Mouse (Mus musculus) left cerebral cortex, adult 2 months (tissue): ENCODE data around the gene Map2k1. TPM values are rescaled to one million over a fixed set of nuclear protein-coding genes. Genes with fewer than 3 reads are reported as not detected.
"Not testable (repeated sequence)": the region's sequence is repeated elsewhere in the genome, so short reads cannot be mapped to it uniquely, and the experiment has no call there.

Source experiments
- DNase-seq, 2 experiments: peaks; one replicate each; pipeline ENCODE4 v3.0.0; 2021 to 2022; ENCODE audit warnings: low spot score in 2 of 2, mixed read lengths in 1 of 2; ENCODE audit errors: extremely low spot score in 1 of 2
- H3K27ac ChIP-seq: fragments of 200-600 bp; 2 replicates; pipeline ENCODE4 v1.8.1; 2022
- H3K4me3 ChIP-seq: fragments of 200-600 bp; 2 replicates; pipeline ENCODE4 v1.8.1; 2022
- CTCF ChIP-seq: fragments of 200-600 bp; IDR thresholded peaks from 2 replicates; pipeline ENCODE4 v1.8.1; 2022; ENCODE audit warnings: antibody characterized with exemption, mild to moderate bottlenecking, moderate library complexity
- intact Hi-C: fragments of 180-260 bp; cut with DNase I; formaldehyde crosslinking; loops from one replicate; pipeline ENCODE4 v1.15.1; 2025
- microRNA-seq, 2 experiments: library from miRNA; unstranded; fragments of <30 nt; microRNA quantifications; one replicate each; pipeline ENCODE4 v1.2.0; 2021
- total RNA-seq, 2 experiments: library from RNA; stranded (reverse); gene quantifications; 2 replicates each; pipeline ENCODE4 v1.2.3; 2021

Gene Map2k1
- total RNA-seq, 2 experiments from 2014 or later, result 286 to 295 TPM

DNA sequence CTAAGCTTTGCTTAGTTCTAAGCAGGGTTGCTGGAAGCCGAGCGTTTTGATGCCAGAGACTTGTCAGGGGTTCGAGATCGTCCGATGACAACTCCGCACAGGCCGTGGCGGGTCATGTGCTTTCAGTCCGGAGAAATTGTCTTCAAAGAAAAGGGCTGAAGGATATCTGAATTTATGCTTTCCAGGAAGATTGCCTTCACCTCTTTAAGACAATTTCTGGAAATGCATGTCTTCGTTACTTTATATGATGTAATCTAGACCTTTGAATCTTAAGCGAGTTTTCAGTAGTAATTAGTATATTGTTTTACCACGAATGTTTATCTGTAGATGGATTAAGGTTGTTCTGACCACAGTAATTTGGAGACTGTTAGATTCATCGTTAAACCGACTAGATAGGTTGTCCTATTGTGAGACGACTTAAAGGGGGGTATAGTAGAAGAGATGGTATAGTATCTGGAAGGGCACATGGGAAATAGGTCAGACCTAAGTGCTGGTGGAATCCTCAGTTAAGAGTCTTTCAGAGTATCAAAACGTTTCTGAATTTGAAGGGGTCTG is 79.7 kb downstream of the Map2k1 start:
- Histone ChIP-seq H3K27ac (peak overlapping the region; percentile 96), H3K4me3 (peak overlapping the region; percentile 97)
- intact Hi-C loops, result loop anchor here (10.0 kb wide), 1 partner anchor 561 kb away; the partner anchor contains the start of gene Rab11a
- DNase-seq, result no peak
- TF ChIP-seq CTCF, result no peak

DNA sequence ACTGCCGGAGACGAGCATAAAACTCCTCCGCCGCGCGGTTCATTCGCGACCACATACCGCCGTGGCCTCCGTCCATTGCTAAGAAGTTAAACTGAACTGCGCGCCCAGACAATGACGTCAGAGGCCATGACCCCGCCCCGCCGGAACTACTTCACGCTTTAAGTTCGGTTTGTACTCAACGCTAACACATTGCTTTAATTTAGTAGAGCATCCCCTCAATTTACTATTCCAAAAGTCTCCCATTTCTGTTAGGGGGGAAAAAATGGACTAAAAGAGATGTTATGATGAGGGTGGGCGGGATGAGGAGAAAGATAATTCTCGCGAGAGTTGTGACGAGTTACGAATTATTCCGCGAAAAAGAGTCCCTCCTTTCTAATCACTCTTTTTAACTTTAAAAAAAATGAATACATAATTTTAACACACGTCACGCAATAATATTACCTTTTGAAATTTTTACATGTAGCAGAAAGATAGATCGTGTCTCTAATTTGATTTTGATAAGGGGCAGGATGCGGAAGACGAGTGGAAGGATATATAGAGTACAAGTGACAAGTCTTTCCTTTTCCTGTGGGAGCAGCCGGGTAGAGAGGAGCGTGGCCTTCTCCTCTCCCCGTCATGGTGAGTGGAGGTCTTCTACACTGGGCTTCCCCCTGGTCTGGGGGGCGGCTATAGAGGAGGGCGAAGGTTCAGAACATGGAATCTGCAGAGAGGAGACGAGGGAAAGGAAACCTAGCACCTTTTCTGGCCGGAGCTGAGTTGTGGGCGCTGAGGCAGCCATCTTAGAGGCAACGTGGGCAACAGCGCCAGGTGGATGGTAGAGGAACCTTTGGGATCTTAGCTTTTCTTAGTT is 80.4 kb downstream of the Map2k1 start, which contains the start of the genes Zwilch and Rpl4:
TSS of gene Zwilch (minus strand) at position 289 of the 850 bp plus-strand sequence.
TSS of gene Rpl4 (plus strand) at position 560 of the 850 bp plus-strand sequence.
- DNase-seq, result peak; percentile 76 to 80
- intact Hi-C loops, result loop anchor here (10.0 kb wide), 1 partner anchor 562 kb away; the partner anchor contains the start of gene Rab11a
- Histone ChIP-seq H3K27ac (peak within 1 kb of the TSS; percentile 96), H3K4me3 (peak within 1 kb of the TSS; percentile 97)
- TF ChIP-seq CTCF, result no peak; the same call in 1 of the 2 replicates

DNA sequence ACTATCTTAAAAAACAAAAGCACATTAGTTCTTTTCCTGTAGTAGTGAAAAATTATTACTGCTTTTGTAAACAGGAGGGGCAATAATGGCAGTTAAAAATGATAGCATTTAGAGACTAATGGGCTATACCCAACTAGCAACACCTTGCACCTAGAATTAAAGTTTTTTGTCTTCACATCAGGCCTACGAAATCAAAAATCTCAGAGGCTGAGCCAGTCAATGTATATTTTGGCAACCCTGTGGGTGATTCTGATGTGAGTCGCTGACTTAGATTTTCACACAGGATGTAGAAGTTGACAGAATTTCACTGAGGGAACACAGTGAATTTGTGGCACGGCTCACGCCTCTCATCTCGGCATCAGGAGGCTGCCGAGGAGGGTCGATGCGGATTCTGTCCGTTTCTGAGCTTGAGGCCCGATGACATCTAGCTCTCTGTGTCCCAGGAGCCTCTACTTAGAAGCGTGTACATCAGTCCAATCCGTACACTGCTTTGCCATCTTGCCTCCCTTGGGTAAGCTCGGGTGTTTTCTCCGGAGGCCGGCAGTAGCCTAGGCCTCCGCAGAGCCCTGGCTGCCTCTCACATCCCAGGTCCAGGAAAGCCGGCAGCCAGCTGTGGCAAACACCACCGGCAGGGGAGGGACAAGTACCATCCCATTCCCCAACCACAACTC is 81.2 kb downstream of the Map2k1 start:
- intact Hi-C loops, result loop anchor here (10.0 kb wide), 1 partner anchor 563 kb away; the partner anchor contains the start of gene Rab11a
- no peak for DNase-seq

GRCm38 (mm10) chr9:64169967-64170366 is 83.5 kb downstream of the Map2k1 start:
- DNase-seq, H3K27ac ChIP-seq, H3K4me3 ChIP-seq: not testable (repeated sequence)
- intact Hi-C loops, result loop anchor here (10.0 kb wide), 1 partner anchor 565 kb away; the partner anchor contains the start of gene Rab11a

More for the DNA sequence above, 81.2 kb downstream of the Map2k1 start:
- TF ChIP-seq CTCF, result no peak; the same call in 1 of the 2 replicates
- H3K27ac ChIP-seq, result peak overlapping the region; percentile 96; the same call in 1 of the 2 replicates
- peak overlapping the region; percentile 97 for H3K4me3 ChIP-seq

GRCm38 (mm10) chr9:64160471-64160870 is 93.0 kb downstream of the Map2k1 start:
- TF ChIP-seq CTCF, result no peak
- intact Hi-C loops, result no loop called here
- DNase-seq, result no peak
- no peak overlapping the region for H3K27ac ChIP-seq
- no peak overlapping the region for H3K4me3 ChIP-seq

DNA sequence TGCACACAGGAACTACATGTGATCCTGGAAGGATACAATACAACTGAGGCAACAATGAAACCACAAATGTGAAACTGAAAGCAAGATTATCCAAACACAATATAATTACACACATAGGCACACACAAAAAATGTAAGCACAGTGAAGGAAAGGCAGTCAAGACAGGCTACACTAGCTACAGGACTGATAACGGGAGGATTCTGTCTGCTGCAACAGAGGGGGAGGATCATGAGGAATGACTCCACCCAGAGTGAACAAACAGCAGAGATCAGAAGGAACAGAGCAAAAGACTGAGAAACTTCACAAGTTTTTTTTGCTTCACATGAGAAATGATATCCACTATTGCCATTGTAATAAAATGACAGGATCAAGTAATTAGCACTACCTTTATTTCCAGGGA is 96.8 kb downstream of the Map2k1 start:
- no peak for TF ChIP-seq CTCF

DNA sequence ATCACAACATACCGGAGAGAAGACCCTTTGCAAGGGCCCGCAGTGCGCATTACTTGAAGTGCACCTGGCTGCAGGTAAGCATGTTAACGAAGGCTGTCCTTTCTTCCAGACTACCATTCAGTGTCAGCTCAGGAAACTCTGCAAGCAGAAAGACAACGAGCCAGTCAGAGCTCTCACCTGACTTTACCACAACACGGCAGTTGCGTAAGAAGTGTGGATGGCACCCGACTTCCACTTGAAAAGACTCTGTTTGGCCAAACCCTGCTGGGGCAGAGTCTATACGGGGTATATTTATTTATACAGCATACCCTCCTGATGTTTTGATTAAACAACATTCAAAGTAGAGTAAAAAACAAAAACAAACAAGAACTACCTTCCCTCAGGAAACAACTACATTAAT is 113.6 kb downstream of the Map2k1 start:
- TF ChIP-seq CTCF, result no peak
- Histone ChIP-seq H3K27ac (no peak overlapping the region), H3K4me3 (no peak overlapping the region)
- intact Hi-C loops, result loop anchor here (2.0 kb wide), 1 partner anchor 133 kb away; no protein-coding TSS in a partner anchor
- DNase-seq, result no peak

More for the DNA sequence above, 96.8 kb downstream of the Map2k1 start:
- H3K27ac ChIP-seq, result no peak overlapping the region
- intact Hi-C loops, result no loop called here
- no peak for DNase-seq
- no peak overlapping the region for H3K4me3 ChIP-seq

DNA sequence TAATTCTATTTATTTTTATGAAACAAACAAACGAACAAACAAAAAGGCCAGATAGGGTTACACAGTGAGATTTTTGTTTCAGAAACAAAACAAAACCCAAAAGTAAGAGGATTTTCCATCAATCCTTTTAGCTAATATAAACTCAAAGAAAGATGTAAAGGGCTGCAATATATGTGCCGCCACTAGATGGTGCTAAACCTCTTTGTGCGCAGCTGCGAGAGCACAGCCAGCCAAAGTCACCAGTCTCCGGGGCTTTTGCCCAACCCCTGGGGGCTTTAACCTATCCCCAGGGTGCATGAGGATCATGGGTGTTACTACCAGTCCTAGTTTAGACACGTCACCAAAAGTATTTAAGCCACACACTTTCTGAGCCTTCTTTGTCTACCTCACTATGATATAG is 114.5 kb downstream of the Map2k1 start:
- DNase-seq, result peak; percentile 35 to 55
- intact Hi-C loops, H3K27ac ChIP-seq, H3K4me3 ChIP-seq: not testable (repeated sequence)
- TF ChIP-seq CTCF, result peak; percentile 91

Small RNA genes within 50 kb of the gene (microRNA-seq; reads per million reads assigned to microRNA genes)
- 0 reads per million in 2 experiments for gene Gm24106

Other genes with a start within 250 kb of the Map2k1 start
- 1 to 10 TPM; 2.6 to 2.8 TPM for gene Smad6, start 231.6 kb downstream of the Map2k1 start, total RNA-seq
- gene Lctl, start 136.5 kb downstream of the Map2k1 start, total RNA-seq, result not detected
- 1 to 10 TPM; 3.8 to 4.4 TPM for gene Zwilch, start 80.5 kb downstream of the Map2k1 start, total RNA-seq
- 100 to 1,000 TPM; 517 to 522 TPM for gene Rpl4, start 80.3 kb downstream of the Map2k1 start, total RNA-seq
- 10 to 100 TPM; 20.5 to 21.6 TPM for gene Snapc5, start 74.4 kb downstream of the Map2k1 start, total RNA-seq
- gene Uchl4, start 18.4 kb downstream of the Map2k1 start, total RNA-seq, result 1 to 10 TPM; 1.5 TPM
- gene Tipin, start 27.9 kb upstream of the Map2k1 start, total RNA-seq, result 10 to 100 TPM; 12.9 to 20.2 TPM
- gene Dis3l, start 87.7 kb upstream of the Map2k1 start, total RNA-seq, result 10 to 100 TPM; 24.3 to 29.6 TPM
- 10 to 100 TPM; 14.1 to 14.4 TPM for gene Megf11, start 132.0 kb upstream of the Map2k1 start, total RNA-seq